Mouse (Mus musculus): ENCODE measurements around the gene Cyp4f17.
"Not testable (repeated sequence)": the region's sequence is repeated elsewhere in the genome, so short reads cannot be mapped to it uniquely, and the experiment has no call there.

Cyp4f17 gene

DNA sequence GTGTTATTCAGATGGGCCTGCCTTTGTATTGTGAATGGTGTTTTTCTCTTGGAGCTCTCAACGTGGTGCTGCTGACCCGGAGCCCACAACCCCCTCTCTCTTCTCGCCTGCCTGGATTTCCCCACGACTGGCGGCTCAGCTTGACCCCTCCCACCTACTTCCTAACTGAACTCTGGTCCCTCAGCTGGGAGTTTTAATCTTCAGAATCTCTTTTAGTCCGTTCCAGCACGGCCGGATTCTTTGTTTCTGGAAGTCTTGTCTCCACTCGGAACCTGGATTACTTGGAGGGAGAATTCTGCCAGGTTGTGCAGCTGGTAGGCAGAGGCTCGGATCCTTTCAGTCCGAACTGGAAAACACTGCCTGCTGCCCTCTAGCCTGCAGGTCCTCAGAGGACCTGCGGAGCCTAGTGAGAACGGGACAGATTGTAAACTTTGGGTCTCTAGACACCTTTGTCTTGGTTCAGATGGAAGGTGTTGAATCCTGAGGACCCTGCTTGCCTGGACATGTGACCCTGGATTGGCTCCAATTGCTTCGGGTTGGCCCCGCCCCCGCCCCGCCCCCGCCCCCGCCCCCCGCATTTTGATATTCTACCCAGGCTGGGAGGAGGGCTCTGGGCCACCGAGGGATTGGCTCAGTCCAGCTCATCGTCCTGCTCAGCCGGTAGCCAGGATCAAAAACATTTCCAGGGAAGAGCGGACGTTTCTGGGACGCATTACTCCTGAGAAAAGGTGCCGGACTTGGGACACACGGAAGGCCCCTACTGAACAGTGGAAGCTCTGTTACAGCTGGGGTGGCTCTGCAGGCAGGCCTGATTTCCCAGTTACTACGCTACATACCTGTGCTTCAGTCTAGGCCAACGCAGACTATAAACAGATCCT is at the start of gene Cyp4f17:
Gene Cyp4f17, plus strand, starts transcription at position 200 of the 878 bp plus-strand sequence.
- DNase-seq (ENCODE audit: low read depth, low spot score) = peak; percentile 42

- DNase-seq (ENCODE audit: low read depth, low spot score) = no peak
Measured at GRCm38 (mm10) chr17:32468494-32468893, 37.4 kb upstream of the Cyp4f17 start.

GRCm38 (mm10) chr17:32470795-32471194 is 35.1 kb upstream of the Cyp4f17 start:
- no peak for DNase-seq (ENCODE audit: low read depth, low spot score)

DNA sequence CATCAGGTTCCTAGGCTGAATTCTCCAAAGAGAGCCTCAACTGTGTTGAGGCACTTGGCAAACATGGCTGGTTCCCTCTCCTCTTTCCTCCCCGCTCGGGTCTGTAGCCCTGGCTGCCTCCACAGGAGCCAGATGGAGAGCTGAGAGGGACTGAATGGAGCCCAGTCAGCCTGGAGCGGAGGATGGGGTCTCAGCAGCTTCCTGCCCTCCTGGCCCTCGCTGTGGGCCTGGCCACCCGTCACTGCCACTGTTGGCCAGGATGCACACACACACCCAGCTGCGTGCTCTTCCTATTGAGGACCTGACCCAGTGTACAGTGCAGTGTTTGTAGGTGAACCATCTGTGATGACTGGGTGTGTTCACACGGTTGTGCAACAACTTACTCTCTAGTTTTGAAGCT is 33.7 kb upstream of the Cyp4f17 start:
- DNase-seq (ENCODE audit: low read depth, low spot score) = no peak

- DNase-seq (ENCODE audit: low read depth, low spot score) = no peak
Measured at GRCm38 (mm10) chr17:32474954-32475560, 30.8 kb upstream of the Cyp4f17 start.

- DNase-seq (ENCODE audit: low read depth, low spot score) = no peak
Measured at GRCm38 (mm10) chr17:32477204-32477603, 28.6 kb upstream of the Cyp4f17 start.

- no peak for DNase-seq (ENCODE audit: low read depth, low spot score)
Measured at GRCm38 (mm10) chr17:32478727-32479126, 27.1 kb upstream of the Cyp4f17 start.

GRCm38 (mm10) chr17:32479554-32480506 is 26.0 kb upstream of the Cyp4f17 start:
- no peak for DNase-seq (ENCODE audit: low read depth, low spot score)

DNA sequence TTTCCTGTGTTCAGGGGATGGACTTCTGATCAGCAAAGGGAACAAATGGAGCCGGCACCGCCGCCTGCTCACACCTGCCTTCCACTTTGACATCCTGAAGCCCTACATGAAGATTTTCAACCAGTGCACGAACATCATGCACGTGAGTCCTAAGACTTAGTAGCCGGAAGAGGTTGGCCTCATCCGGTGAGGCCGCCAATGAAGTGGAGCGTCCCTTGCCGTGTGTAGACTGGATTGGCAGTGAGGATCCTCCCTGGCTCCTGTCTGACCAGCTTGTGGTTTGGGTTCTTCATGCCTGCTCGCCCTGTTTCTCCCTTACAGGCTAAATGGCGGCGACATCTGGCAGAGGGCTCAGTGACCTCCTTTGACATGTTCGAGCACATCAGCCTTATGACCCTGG is 24.1 kb upstream of the Cyp4f17 start:
- no peak for DNase-seq (ENCODE audit: low read depth, low spot score)

DNA sequence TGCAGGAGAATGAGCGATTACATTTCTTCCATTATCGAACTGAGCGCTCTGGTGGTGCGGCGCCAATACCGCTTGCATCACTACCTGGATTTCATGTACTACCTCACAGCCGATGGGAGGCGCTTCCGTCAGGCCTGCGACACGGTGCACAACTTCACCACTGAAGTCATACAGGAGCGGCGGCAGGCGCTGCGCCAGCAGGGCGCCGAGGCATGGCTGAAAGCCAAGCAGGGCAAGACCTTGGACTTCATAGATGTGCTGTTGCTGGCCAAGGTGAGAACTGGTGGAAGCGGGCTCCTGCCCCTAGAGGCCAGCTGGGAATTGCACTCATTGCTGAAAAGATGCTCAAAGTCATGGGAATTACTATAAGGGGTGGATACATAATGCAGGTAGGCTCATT is 22.6 kb upstream of the Cyp4f17 start:
- DNase-seq (ENCODE audit: low read depth, low spot score) = no peak

GRCm38 (mm10) chr17:32492349-32492980 is 13.4 kb upstream of the Cyp4f17 start:
- no peak for DNase-seq (ENCODE audit: low read depth, low spot score)

DNA sequence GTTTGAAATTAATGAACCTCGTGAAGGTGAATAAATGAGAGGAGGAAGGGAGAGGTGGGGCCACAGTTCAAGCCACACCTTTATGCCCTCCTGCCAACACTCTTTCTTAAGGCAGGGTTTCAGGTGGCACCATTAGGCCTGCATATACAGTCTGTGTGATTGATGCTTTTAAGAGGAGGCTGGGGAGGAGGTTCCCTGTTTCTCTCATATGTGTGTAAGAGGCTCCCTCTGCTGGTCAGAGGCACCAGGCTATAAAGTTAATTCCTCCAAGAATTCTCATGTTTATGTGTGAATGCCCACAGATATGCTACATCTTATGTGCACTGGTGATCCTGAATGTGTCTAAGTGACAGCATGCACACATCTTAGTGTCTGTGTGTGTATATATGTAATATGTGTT is 11.2 kb upstream of the Cyp4f17 start:
- no peak for DNase-seq (ENCODE audit: low read depth, low spot score)

DNA sequence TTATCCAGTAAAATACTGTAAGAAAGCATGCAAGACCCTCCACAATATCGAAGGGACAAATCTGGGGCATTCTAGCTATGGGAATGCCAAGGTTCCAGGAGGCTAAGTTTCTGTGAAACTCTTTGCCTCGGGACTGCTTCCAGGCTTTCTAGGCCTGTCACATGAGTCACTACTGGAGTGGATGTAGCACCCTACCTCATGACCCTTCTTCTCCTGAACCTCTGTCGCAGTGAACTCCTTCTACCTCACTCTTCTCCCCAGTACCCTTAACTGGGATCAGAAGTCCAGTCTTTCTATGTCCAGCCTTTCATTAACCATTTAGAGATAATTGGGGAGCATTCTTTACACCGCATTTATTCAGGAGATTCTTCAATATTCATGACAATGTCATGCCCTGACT is 5.3 kb upstream of the Cyp4f17 start:
- DNase-seq (ENCODE audit: low read depth, low spot score) = not testable (repeated sequence)

- DNase-seq (ENCODE audit: low read depth, low spot score) = no peak
Measured at GRCm38 (mm10) chr17:32501051-32501450, 4.8 kb upstream of the Cyp4f17 start.

- no peak for DNase-seq (ENCODE audit: low read depth, low spot score)
Measured at GRCm38 (mm10) chr17:32503111-32503510, 2.7 kb upstream of the Cyp4f17 start.

DNA sequence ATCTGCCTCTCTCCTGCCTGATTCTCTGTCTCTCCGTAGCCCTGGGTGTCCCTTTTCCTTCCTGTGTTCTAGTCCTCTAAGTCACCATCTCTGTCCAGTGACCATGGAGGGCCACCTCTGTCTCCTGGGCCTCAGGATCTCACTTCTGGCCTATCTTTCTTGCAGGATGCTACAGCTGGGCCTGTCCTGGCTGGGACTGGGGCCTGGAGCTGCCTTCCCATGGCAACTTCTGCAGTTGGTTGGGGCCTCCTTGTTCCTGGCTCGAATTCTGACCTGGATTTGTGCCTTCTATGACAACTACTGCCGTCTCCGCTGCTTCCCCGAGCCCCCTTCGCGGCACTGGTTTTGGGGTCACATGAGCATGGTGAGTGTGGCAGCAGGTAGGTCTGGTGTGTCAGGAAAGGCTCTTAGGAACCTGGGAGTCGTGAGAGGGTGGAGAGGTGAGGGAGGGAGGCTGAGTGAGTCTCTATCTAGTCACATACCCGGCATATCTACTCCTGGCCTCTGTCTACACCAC is 937 bp downstream of the Cyp4f17 start:
- DNase-seq (ENCODE audit: low read depth, low spot score) = no peak

- no peak for DNase-seq (ENCODE audit: low read depth, low spot score)
Measured at GRCm38 (mm10) chr17:32516126-32516525, 10.3 kb downstream of the Cyp4f17 start.

DNA sequence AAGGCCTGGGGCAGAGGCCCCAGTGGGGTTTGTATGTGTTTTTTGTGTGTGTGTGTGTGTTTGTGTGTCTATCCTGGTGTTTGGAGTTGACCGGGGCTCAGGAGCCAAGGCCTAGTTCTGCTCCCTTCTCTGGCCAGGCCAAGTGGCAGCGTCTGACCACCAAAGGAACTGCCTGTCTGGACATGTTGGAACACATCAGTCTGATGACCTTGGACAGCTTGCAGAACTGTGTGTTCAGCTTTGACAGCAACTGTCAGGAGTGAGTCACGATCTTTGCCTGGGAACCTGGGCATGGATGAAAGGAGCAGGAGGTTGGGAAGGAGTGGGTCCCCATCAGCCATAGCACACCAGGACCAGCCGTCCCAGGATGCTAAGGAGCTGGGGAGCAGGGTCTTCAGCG is 16.1 kb downstream of the Cyp4f17 start:
- DNase-seq (ENCODE audit: low read depth, low spot score) = no peak

DNA sequence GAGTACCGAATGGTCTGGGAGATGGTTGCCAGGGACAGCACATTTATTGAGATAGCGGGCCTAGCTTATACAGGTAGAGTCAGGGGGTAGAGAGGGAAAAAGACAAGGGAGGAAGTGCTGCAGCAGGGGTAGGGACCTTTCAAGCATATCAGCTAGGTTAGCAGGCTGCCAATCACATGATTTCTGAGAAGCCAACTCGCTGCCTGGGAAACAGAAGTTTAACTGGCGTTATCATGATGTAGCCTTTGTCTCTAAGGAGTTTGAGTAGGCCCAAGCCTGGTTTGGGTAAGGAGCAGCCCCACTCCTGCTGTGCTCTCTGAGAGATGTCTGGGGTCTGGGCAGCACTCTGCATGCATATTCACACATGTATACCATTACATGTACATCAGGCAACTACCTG is 16.5 kb downstream of the Cyp4f17 start:
- no peak for DNase-seq (ENCODE audit: low read depth, low spot score)

- no peak for DNase-seq (ENCODE audit: low read depth, low spot score)
Measured at GRCm38 (mm10) chr17:32522816-32523215, 17.0 kb downstream of the Cyp4f17 start.

- DNase-seq (ENCODE audit: low read depth, low spot score) = no peak
Measured at GRCm38 (mm10) chr17:32523895-32524294, 18.0 kb downstream of the Cyp4f17 start.
